Mouse (Mus musculus) heart, postnatal 0 days (tissue): ENCODE data around the gene Rai14.

Experiments used
- CTCF ChIP-seq: IDR thresholded peaks from 2 replicates; pipeline ENCODE4 v1.5.1; 2016; ENCODE audit warnings: antibody characterized with exemption, control low read depth, low read depth
- EP300 ChIP-seq: IDR thresholded peaks from 2 replicates; pipeline ENCODE4 v1.6.1; 2016; ENCODE audit warnings: antibody characterized with exemption, low read depth

- no peak for TF ChIP-seq EP300
- no peak for TF ChIP-seq CTCF
Observed at GRCm38 (mm10) chr15:10554336-10554735, 160.1 kb downstream of the Rai14 start.
